Mouse (Mus musculus): ENCODE measurements around the gene Grk6.

DNA sequence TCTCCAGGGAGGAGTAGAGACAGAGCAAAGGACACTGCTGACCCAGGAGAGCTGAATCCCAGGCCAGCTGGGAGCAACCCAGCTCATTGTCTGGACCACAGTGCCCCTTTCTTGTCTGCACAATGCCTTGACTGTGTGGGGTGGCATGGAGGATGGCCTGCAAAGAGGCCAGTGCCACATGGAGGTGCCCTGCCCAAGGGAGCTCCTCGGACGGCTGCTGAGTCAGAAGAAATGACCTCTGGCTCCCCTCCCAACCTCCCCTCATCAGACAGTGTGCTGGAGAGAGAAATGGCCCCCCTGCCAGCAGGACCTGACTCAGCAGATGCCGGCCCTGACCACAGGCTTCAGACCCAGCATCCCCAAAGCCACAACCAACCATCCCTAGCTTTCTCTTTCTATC is 20.3 kb downstream of the Grk6 start:
- TF ChIP-seq GATA1 (IDR thresholded peaks at IDR 0.05; ENCODE audit: low read length) = no peak
- TF ChIP-seq TAL1 (IDR thresholded peaks at IDR 0.05; ENCODE audit: low read length) = no peak
